Mouse (Mus musculus) myocyte (in vitro differentiated cells): Measurements from ENCODE around the gene Cfap126.
"Not testable (repeated sequence)": the region's sequence is repeated elsewhere in the genome, so short reads cannot be mapped to it uniquely, and the experiment has no call there.

Source experiments
- CEBPB ChIP-seq: IDR thresholded peaks from 2 replicates; pipeline ENCODE4 v1.6.1; 2011; ENCODE audit warnings: mild to moderate bottlenecking, moderate library complexity; ENCODE audit not compliant: poor library complexity, insufficient read depth, severe bottlenecking
- E2F4 ChIP-seq: IDR thresholded peaks from one replicate; pipeline ENCODE4 v1.6.1; 2011; ENCODE audit warnings: mild to moderate bottlenecking, control low read depth, moderate library complexity; ENCODE audit not compliant: insufficient read depth
- MAX ChIP-seq: IDR thresholded peaks from one replicate; pipeline ENCODE4 v1.6.1; 2011; ENCODE audit warnings: low read depth, mild to moderate bottlenecking, control low read depth
- MYOD1 ChIP-seq, 3 experiments: IDR thresholded peaks; one replicate each; pipeline ENCODE4 v1.6.1; 2011; ENCODE audit warnings: control low read depth in 2 of 3, low read depth in 2 of 3, mild to moderate bottlenecking in 2 of 3, moderate library complexity in 1 of 3; ENCODE audit not compliant: insufficient read length in 2 of 3, control insufficient read depth in 1 of 3
- MYOG ChIP-seq, 3 experiments: IDR thresholded peaks; one replicate each; pipeline ENCODE4 v1.6.1; 2011; ENCODE audit warnings: control low read depth in 2 of 3, low read depth in 2 of 3, mild to moderate bottlenecking in 2 of 3; ENCODE audit not compliant: insufficient read length in 2 of 3, control insufficient read depth in 1 of 3, insufficient read depth in 1 of 3
- POLR2A ChIP-seq: IDR thresholded peaks from one replicate; pipeline ENCODE4 v1.6.1; 2011; ENCODE audit warnings: low read depth, mild to moderate bottlenecking, control low read depth, moderate library complexity; ENCODE audit not compliant: insufficient read length
- POLR2AphosphoS2 ChIP-seq: IDR thresholded peaks from one replicate; pipeline ENCODE4 v1.6.1; 2011; ENCODE audit warnings: low read depth, control low read depth; ENCODE audit not compliant: insufficient read length
- REST ChIP-seq: IDR thresholded peaks from one replicate; pipeline ENCODE4 v1.6.1; 2011; ENCODE audit warnings: mild to moderate bottlenecking, control low read depth, moderate library complexity; ENCODE audit not compliant: insufficient read depth, insufficient read length
- SRF ChIP-seq: IDR thresholded peaks from one replicate; pipeline ENCODE4 v1.6.1; 2011; ENCODE audit warnings: low read depth; ENCODE audit not compliant: control insufficient read depth, insufficient read length
- TCF12 ChIP-seq: IDR thresholded peaks from one replicate; pipeline ENCODE4 v1.6.1; 2011; ENCODE audit warnings: mild to moderate bottlenecking, control low read depth; ENCODE audit not compliant: poor library complexity, insufficient read depth, severe bottlenecking
- TCF3 ChIP-seq: IDR thresholded peaks from one replicate; pipeline ENCODE4 v1.6.1; 2011; ENCODE audit warnings: low read depth, control low read depth; ENCODE audit not compliant: insufficient read length
- USF1 ChIP-seq: IDR thresholded peaks from one replicate; pipeline ENCODE4 v1.6.1; 2011; ENCODE audit warnings: low read depth, mild to moderate bottlenecking, control low read depth, moderate library complexity

DNA sequence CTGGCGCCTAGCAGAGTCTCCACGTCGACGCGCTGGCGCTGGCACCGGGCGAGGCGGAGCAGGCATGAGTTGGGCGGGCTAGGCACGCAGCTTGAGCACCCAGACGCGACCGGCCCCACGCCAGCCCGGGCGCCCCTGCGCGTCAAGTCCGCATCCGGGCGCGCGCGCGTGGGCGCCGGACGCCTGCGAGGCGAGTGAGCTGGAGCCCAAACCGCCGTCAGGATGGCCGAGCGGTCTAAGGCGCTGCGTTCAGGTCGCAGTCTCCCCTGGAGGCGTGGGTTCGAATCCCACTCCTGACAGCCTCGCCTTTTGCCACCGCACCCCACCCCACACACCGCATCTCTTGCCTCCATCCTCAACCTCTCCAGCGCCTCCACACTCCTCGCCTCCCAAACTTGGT, 48.0 kb upstream of the Cfap126 start:
- TF ChIP-seq TCF3; POLR2A; E2F4; SRF; TCF12; POLR2AphosphoS2; MYOD1 (IDR thresholded peaks at IDR 0.05; ENCODE audit: control insufficient read depth in 1 of 3, insufficient read length in 2 of 3, low read depth in 2 of 3); MAX; USF1; CEBPB; REST; MYOG (IDR thresholded peaks at IDR 0.05; ENCODE audit: control insufficient read depth in 1 of 3, insufficient read depth in 1 of 3, insufficient read length in 2 of 3, low read depth in 2 of 3): not testable (repeated sequence)
